Mouse (Mus musculus) cerebellum, postnatal 10 days (tissue): ENCODE results near the gene Vmn2r37.
"Not testable (repeated sequence)": the region's sequence is repeated elsewhere in the genome, so short reads cannot be mapped to it uniquely, and the experiment has no call there.

Source experiments
- DNase-seq, 2 experiments: peaks; one replicate each; pipeline ENCODE4 v3.0.0; 2021; ENCODE audit warnings: mixed read lengths in 2 of 2

Vmn2r37 gene

DNA sequence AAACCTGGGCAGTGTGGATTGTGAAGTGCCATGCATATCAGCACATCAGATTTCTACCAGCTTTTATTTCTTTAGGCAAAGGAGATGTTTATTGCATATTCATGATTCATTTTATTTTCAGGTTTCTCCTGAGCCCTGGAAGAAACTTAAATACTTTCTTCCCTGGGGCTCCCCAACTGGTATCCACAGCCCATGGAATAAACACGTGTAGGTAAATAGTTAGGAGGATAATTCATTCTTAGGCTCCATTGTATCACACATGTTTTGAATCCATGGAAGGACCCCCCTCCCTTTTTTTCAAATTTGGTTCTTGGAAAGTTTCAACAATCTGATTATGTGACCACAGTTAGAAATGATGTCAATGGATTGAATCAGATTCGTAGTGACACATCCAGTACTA, at the start of gene Vmn2r37:
Vmn2r37 (minus strand) TSS at position 101 of the 400 bp plus-strand sequence.
- not testable (repeated sequence) for DNase-seq
